Mouse (Mus musculus): ENCODE measurements around the gene Speer4f2.
"Not testable (repeated sequence)": the region's sequence is repeated elsewhere in the genome, so short reads cannot be mapped to it uniquely, and the experiment has no call there.

Speer4f2 gene

GRCm38 (mm10) chr5:17372880-17373279, at the start of gene Speer4f2:
TSS of gene Speer4f2 (plus strand) at chr5:17373180.
- DNase-seq (ENCODE audit: low spot score): not testable (repeated sequence)

GRCm38 (mm10) chr5:17328946-17329566, 43.9 kb upstream of the Speer4f2 start:
- DNase-seq (ENCODE audit: low spot score): no peak

- no peak for DNase-seq (ENCODE audit: low spot score)
Measured at GRCm38 (mm10) chr5:17334836-17335235, 38.1 kb upstream of the Speer4f2 start.

GRCm38 (mm10) chr5:17345741-17346140, 27.2 kb upstream of the Speer4f2 start:
- DNase-seq (ENCODE audit: low spot score): not testable (repeated sequence)

- no peak for DNase-seq (ENCODE audit: low spot score)
Measured at GRCm38 (mm10) chr5:17359394-17359999, 13.5 kb upstream of the Speer4f2 start.

GRCm38 (mm10) chr5:17389926-17390325, 16.9 kb downstream of the Speer4f2 start:
- DNase-seq (ENCODE audit: low spot score): no peak

- no peak for DNase-seq (ENCODE audit: low spot score)
Measured at GRCm38 (mm10) chr5:17391207-17391606, 18.2 kb downstream of the Speer4f2 start.

GRCm38 (mm10) chr5:17400571-17400970, 27.6 kb downstream of the Speer4f2 start:
- no peak for DNase-seq (ENCODE audit: low spot score)

GRCm38 (mm10) chr5:17401206-17402077, 28.5 kb downstream of the Speer4f2 start:
- DNase-seq (ENCODE audit: low spot score): no peak

GRCm38 (mm10) chr5:17402330-17403125, 29.5 kb downstream of the Speer4f2 start:
- DNase-seq (ENCODE audit: low spot score): no peak

- no peak for DNase-seq (ENCODE audit: low spot score)
Measured at GRCm38 (mm10) chr5:17403584-17403983, 30.6 kb downstream of the Speer4f2 start.

- no peak for DNase-seq (ENCODE audit: low spot score)
Measured at GRCm38 (mm10) chr5:17408924-17409660, 36.1 kb downstream of the Speer4f2 start.

- no peak for DNase-seq (ENCODE audit: low spot score)
Measured at GRCm38 (mm10) chr5:17417201-17417600, 44.2 kb downstream of the Speer4f2 start.

- DNase-seq (ENCODE audit: low spot score): no peak
Measured at GRCm38 (mm10) chr5:17419215-17419820, 46.3 kb downstream of the Speer4f2 start.

GRCm38 (mm10) chr5:17419921-17420320, 46.9 kb downstream of the Speer4f2 start:
- no peak for DNase-seq (ENCODE audit: low spot score)

GRCm38 (mm10) chr5:17422225-17422624, 49.2 kb downstream of the Speer4f2 start:
- DNase-seq (ENCODE audit: low spot score): no peak

- no peak for DNase-seq (ENCODE audit: low spot score)
Measured at GRCm38 (mm10) chr5:17426930-17427329, 54.0 kb downstream of the Speer4f2 start.

Measured in ovary, postnatal 14 days (tissue).